Comparison of ENCODE assay signal across 30 mouse cellular contexts in the genomic region with DNA sequence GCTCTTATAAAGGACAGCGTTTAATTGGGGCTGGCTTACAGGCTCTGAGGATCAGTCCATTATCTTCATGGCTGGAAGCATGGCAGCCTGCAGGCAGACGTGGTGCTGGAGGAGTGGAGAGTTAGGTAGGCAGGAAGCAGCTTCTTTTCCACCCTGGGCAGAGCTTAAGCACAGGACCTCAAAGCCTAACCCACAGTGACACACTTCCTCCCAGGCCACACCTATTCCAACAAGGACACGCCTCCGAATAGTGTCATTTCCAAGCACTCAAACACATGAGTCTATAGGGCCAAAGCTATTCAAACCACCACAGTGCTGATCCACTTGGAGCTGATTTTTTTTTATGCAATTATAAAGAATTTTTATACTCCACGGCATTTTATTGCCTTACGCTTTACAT.
A peak's percentile ranks its signal among the peaks of the same experiment; 100 is the strongest.
DNase-seq lines count a peak whose midpoint lies in the region; ATAC-seq and TF ChIP-seq lines count a peak whose summit lies in the region.
"Had no signal": no experiment of that assay in that cellular context is flagged by ENCODE, and none has a peak within 500 bp of the region (broad histone marks: within the 10 kb centered on the region; RNA-seq: fewer than 3 reads in every experiment).

No protein-coding gene starts in this region.

- 0 out of 2 replicates have a peak overlapping the region, but pooled peaks have one; percentile 0 for H3K27ac ChIP-seq in limb, embryonic 15.5 days
- H3K27ac ChIP-seq in limb, embryonic 10.5 days: no peak overlapping the region
- H3K27ac ChIP-seq in midbrain, embryonic 11.5 days (ENCODE audit: low read depth, low read length): no peak overlapping the region
- H3K27ac ChIP-seq in midbrain, postnatal 0 days (ENCODE audit: low read depth, low read length): no peak overlapping the region
- H3K27ac ChIP-seq: embryonic facial prominence, embryonic 12.5 days; embryonic facial prominence, embryonic 15.5 days; gastrocnemius, adult 2 months; heart, embryonic 15.5 days; hindbrain, embryonic 10.5 days; hindbrain, embryonic 13.5 days had no signal

- no peak for DNase-seq in limb, embryonic 10.5 days (ENCODE audit: low spot score)
- peak; percentile 53 for DNase-seq in midbrain, embryonic 11.5 days (ENCODE audit: low spot score, missing footprints)
- no peak for DNase-seq in midbrain, postnatal 0 days (ENCODE audit: low spot score)
- peak; percentile 60 for DNase-seq in R1 (ENCODE audit: low read depth, low spot score)
- peak; percentile 10 for DNase-seq in induced T-regulatory cell, adult 2 months (ENCODE audit: low read depth)
- DNase-seq in thymus, postnatal 14 days: no peak
- DNase-seq in adipocyte (ENCODE audit: low spot score): no peak
- DNase-seq: adrenal gland, adult 8-10 months; adrenal gland, postnatal 25 days; B cell, adult 2 months; cerebellum, adult 11-12 months; cerebellum, adult 8-10 months; cerebellum, postnatal 10 days; cerebellum, postnatal 36 days; forebrain, postnatal 0 days; gastrocnemius, adult 2 months; gastrocnemius, postnatal 25 days; heart, adult 18-20 months; heart, postnatal 10 days; heart, postnatal 36 days had no signal

- no peaks in the 10 kb centered on the region for H3K27me3 ChIP-seq in limb, embryonic 15.5 days
- no peaks in the 10 kb centered on the region for H3K27me3 ChIP-seq in limb, embryonic 10.5 days (ENCODE audit: low read depth, poor library complexity, severe bottlenecking)
- peaks cover 23% of the 10 kb centered on the region for H3K27me3 ChIP-seq in midbrain, embryonic 11.5 days (ENCODE audit: control insufficient read depth, insufficient read depth, low read length)
- H3K27me3 ChIP-seq in midbrain, postnatal 0 days (ENCODE audit: insufficient read depth, low read length): no peaks in the 10 kb centered on the region
- H3K27me3 ChIP-seq: embryonic facial prominence, embryonic 12.5 days; embryonic facial prominence, embryonic 15.5 days; heart, embryonic 12.5 days; heart, embryonic 15.5 days had no signal

- TF ChIP-seq CTCF in midbrain, postnatal 0 days (IDR thresholded peaks at IDR 0.05): no peak

- no peak for ATAC-seq in limb, embryonic 15.5 days (ENCODE audit: insufficient number of reproducible peaks, low FRiP score, low TSS enrichment, low read depth)
- ATAC-seq in midbrain, embryonic 11.5 days (ENCODE audit: low FRiP score): no peak
- no peak for ATAC-seq in midbrain, postnatal 0 days (ENCODE audit: low FRiP score)
- ATAC-seq: forebrain, embryonic 14.5 days; forebrain, postnatal 0 days; hindbrain, embryonic 16.5 days; inflammation-experienced regulatory T-cells, adult 6 months had no signal

- no peaks in the 10 kb centered on the region for H3K4me1 ChIP-seq in limb, embryonic 15.5 days
- no peaks in the 10 kb centered on the region for H3K4me1 ChIP-seq in limb, embryonic 10.5 days
- no peaks in the 10 kb centered on the region for H3K4me1 ChIP-seq in midbrain, embryonic 11.5 days (ENCODE audit: control insufficient read depth, insufficient read depth, low read length)
- H3K4me1 ChIP-seq in midbrain, postnatal 0 days (ENCODE audit: insufficient read depth, low read length): no peaks in the 10 kb centered on the region
- H3K4me1 ChIP-seq: embryonic facial prominence, embryonic 12.5 days; embryonic facial prominence, embryonic 15.5 days; heart, embryonic 12.5 days; hindbrain, embryonic 13.5 days had no signal

- H3K4me3 ChIP-seq in limb, embryonic 15.5 days: no peak overlapping the region
- no peak overlapping the region for H3K4me3 ChIP-seq in limb, embryonic 10.5 days
- H3K4me3 ChIP-seq in midbrain, embryonic 11.5 days (ENCODE audit: low read depth, low read length): no peak overlapping the region
- H3K4me3 ChIP-seq in midbrain, postnatal 0 days (ENCODE audit: low read depth, low read length): no peak overlapping the region
- H3K4me3 ChIP-seq: embryonic facial prominence, embryonic 12.5 days; embryonic facial prominence, embryonic 15.5 days; gastrocnemius, adult 2 months; heart, embryonic 12.5 days; heart, embryonic 15.5 days; hindbrain, embryonic 10.5 days; hindbrain, embryonic 13.5 days had no signal

- no peak overlapping the region for H3K9ac ChIP-seq in limb, embryonic 15.5 days
- H3K9ac ChIP-seq in midbrain, embryonic 11.5 days (ENCODE audit: low read length): no peak overlapping the region
- no peak overlapping the region for H3K9ac ChIP-seq in midbrain, postnatal 0 days (replicated peaks; ENCODE audit: low read length, poor library complexity, severe bottlenecking)
- H3K9ac ChIP-seq: embryonic facial prominence, embryonic 12.5 days; embryonic facial prominence, embryonic 15.5 days; forebrain, postnatal 0 days; heart, embryonic 12.5 days; heart, embryonic 15.5 days; hindbrain, embryonic 13.5 days had no signal

- 75% methylated on average over 6 of the region's 6 CpGs for WGBS in limb, embryonic 15.5 days
- 90% methylated on average over 6 of the region's 6 CpGs for WGBS in limb, embryonic 10.5 days
- 89% methylated on average over 6 of the region's 6 CpGs for WGBS in midbrain, embryonic 11.5 days
- WGBS in midbrain, postnatal 0 days: 89% methylated on average over 6 of the region's 6 CpGs

- H3K9me3 ChIP-seq in limb, embryonic 15.5 days: no peaks in the 10 kb centered on the region
- H3K9me3 ChIP-seq in limb, embryonic 10.5 days (replicated peaks): no peaks in the 10 kb centered on the region
- no peaks in the 10 kb centered on the region; the same call in 1 of the 2 replicates for H3K9me3 ChIP-seq in midbrain, embryonic 11.5 days (ENCODE audit: control insufficient read depth, low read length)
- no peaks in the 10 kb centered on the region for H3K9me3 ChIP-seq in midbrain, postnatal 0 days (ENCODE audit: low read length)
- H3K9me3 ChIP-seq: embryonic facial prominence, embryonic 12.5 days; embryonic facial prominence, embryonic 15.5 days; heart, embryonic 15.5 days; hindbrain, embryonic 10.5 days; hindbrain, embryonic 13.5 days had no signal

- no peaks in the 10 kb centered on the region for H3K36me3 ChIP-seq in limb, embryonic 15.5 days
- H3K36me3 ChIP-seq in limb, embryonic 10.5 days: no peaks in the 10 kb centered on the region
- no peaks in the 10 kb centered on the region for H3K36me3 ChIP-seq in midbrain, embryonic 11.5 days (ENCODE audit: control insufficient read depth, insufficient read depth, low read length)
- no peaks in the 10 kb centered on the region for H3K36me3 ChIP-seq in midbrain, postnatal 0 days (ENCODE audit: insufficient read depth, low read length)
- H3K36me3 ChIP-seq: embryonic facial prominence, embryonic 12.5 days; embryonic facial prominence, embryonic 15.5 days; heart, embryonic 12.5 days; heart, embryonic 15.5 days; hindbrain, embryonic 10.5 days; hindbrain, embryonic 13.5 days had no signal

- H3K4me2 ChIP-seq in limb, embryonic 15.5 days: no peak overlapping the region
- no peak overlapping the region for H3K4me2 ChIP-seq in midbrain, embryonic 11.5 days
- no peak overlapping the region for H3K4me2 ChIP-seq in midbrain, postnatal 0 days (ENCODE audit: low read depth, low read length, poor library complexity, severe bottlenecking)
- H3K4me2 ChIP-seq: embryonic facial prominence, embryonic 12.5 days; embryonic facial prominence, embryonic 15.5 days; heart, embryonic 12.5 days; heart, embryonic 15.5 days; hindbrain, embryonic 13.5 days had no signal

Comparison
In these comparisons a context has a peak if more than half of its experiments do, and no peak if none do; other contexts are left out.
1. DNase-seq: peak in midbrain, embryonic 11.5 days (single experiment), R1 (single experiment) and induced T-regulatory cell, adult 2 months (single experiment); none in limb, embryonic 10.5 days (single experiment), midbrain, postnatal 0 days (single experiment), thymus, postnatal 14 days (single experiment) and adipocyte (single experiment).